26 mouse cellular contexts compared by ENCODE assay signal in genomic region chr11:8586374-8586773, GRCm38 (mm10).
A peak's percentile ranks its signal among the peaks of the same experiment; 100 is the strongest.
DNase-seq lines count a peak whose midpoint lies in the region; ATAC-seq lines count a peak whose summit lies in the region.
"Had no signal": no experiment of that assay in that cellular context is flagged by ENCODE, and none has a peak within 500 bp of the region (broad histone marks: within the 10 kb centered on the region; RNA-seq: fewer than 3 reads in every experiment).

No protein-coding gene starts in this region.

- peak overlapping the region; percentile 62; the same call in 1 of the 2 replicates for H3K27ac ChIP-seq in limb, embryonic 12.5 days
- H3K27ac ChIP-seq in limb, embryonic 10.5 days, result no peak overlapping the region
- H3K27ac ChIP-seq in macrophage, result peak overlapping the region; percentile 31; the same call in 1 of the 2 replicates
- H3K27ac ChIP-seq: embryonic facial prominence, embryonic 12.5 days; embryonic facial prominence, embryonic 15.5 days; hindbrain, embryonic 10.5 days; hindbrain, embryonic 13.5 days had no signal

- no peak overlapping the region for H3K9ac ChIP-seq in limb, embryonic 12.5 days (replicated peaks)
- H3K9ac ChIP-seq: embryonic facial prominence, embryonic 12.5 days; embryonic facial prominence, embryonic 15.5 days; forebrain, embryonic 13.5 days; heart, embryonic 12.5 days; heart, embryonic 15.5 days; hindbrain, embryonic 13.5 days; intestine, embryonic 15.5 days had no signal

- H3K27me3 ChIP-seq in limb, embryonic 12.5 days, result no peaks in the 10 kb centered on the region
- no peaks in the 10 kb centered on the region for H3K27me3 ChIP-seq in limb, embryonic 10.5 days (ENCODE audit: low read depth, poor library complexity, severe bottlenecking)
- H3K27me3 ChIP-seq: embryonic facial prominence, embryonic 12.5 days; embryonic facial prominence, embryonic 15.5 days; forebrain, embryonic 13.5 days; heart, embryonic 12.5 days; heart, embryonic 15.5 days; hindbrain, embryonic 13.5 days; intestine, embryonic 15.5 days; Patski had no signal

- no peak for DNase-seq in limb, embryonic 10.5 days (ENCODE audit: low spot score)
- DNase-seq in ES-CJ7 (ENCODE audit: low read depth, low spot score), result peak; percentile 50
- no peak for DNase-seq in gastrocnemius, postnatal 25 days
- no peak for DNase-seq in gastrocnemius, postnatal 36 days
- DNase-seq: B cell, adult 2 months; cerebellum, adult 11 months; cerebellum, adult 2 months; cerebellum, adult 9-11 months; cerebellum, postnatal 25 days; gastrocnemius, postnatal 10 days; heart, adult 18-20 months; heart, postnatal 10 days; heart, postnatal 36 days; kidney, adult 11 months had no signal

- ATAC-seq in limb, embryonic 12.5 days (ENCODE audit: insufficient number of reproducible peaks, insufficient read depth, low FRiP score, low TSS enrichment, low read depth), result no peak
- ATAC-seq: forebrain, embryonic 13.5 days; hindbrain, embryonic 16.5 days; intestine, embryonic 15.5 days; Patski had no signal

- peaks cover 90% of the 10 kb centered on the region for H3K79me2 ChIP-seq in macrophage (ENCODE audit: inconsistent target)

- intact Hi-C loops in gastrocnemius, postnatal 36 days (cut with DNase I), result no loop called here

- H3K4me2 ChIP-seq in limb, embryonic 12.5 days, result no peak overlapping the region
- H3K4me2 ChIP-seq: embryonic facial prominence, embryonic 12.5 days; embryonic facial prominence, embryonic 15.5 days; forebrain, embryonic 13.5 days; heart, embryonic 12.5 days; heart, embryonic 15.5 days; hindbrain, embryonic 13.5 days; intestine, embryonic 15.5 days had no signal

- 79% methylated on average over 2 of the region's 2 CpGs for WGBS in limb, embryonic 12.5 days
- WGBS in limb, embryonic 10.5 days, result 81% methylated on average over 2 of the region's 2 CpGs
- 44% methylated on average over 2 of the region's 2 CpGs for WGBS in macrophage (ENCODE audit: missing documents)

- peaks cover 63% of the 10 kb centered on the region for H3K4me1 ChIP-seq in limb, embryonic 12.5 days (replicated peaks)
- peaks cover 48% of the 10 kb centered on the region for H3K4me1 ChIP-seq in limb, embryonic 10.5 days

- H3K4me3 ChIP-seq in limb, embryonic 12.5 days (replicated peaks), result no peak overlapping the region
- H3K4me3 ChIP-seq in limb, embryonic 10.5 days, result no peak overlapping the region
- no peak overlapping the region for H3K4me3 ChIP-seq in macrophage (ENCODE audit: inconsistent target)
- H3K4me3 ChIP-seq: embryonic facial prominence, embryonic 12.5 days; embryonic facial prominence, embryonic 15.5 days; forebrain, embryonic 13.5 days; heart, embryonic 12.5 days; heart, embryonic 15.5 days; hindbrain, embryonic 10.5 days; hindbrain, embryonic 13.5 days; intestine, embryonic 15.5 days had no signal

- no peaks in the 10 kb centered on the region for H3K9me3 ChIP-seq in limb, embryonic 12.5 days
- no peaks in the 10 kb centered on the region for H3K9me3 ChIP-seq in limb, embryonic 10.5 days (replicated peaks)
- H3K9me3 ChIP-seq: embryonic facial prominence, embryonic 12.5 days; embryonic facial prominence, embryonic 15.5 days; forebrain, embryonic 13.5 days; heart, embryonic 12.5 days; heart, embryonic 15.5 days; hindbrain, embryonic 10.5 days; hindbrain, embryonic 13.5 days; intestine, embryonic 15.5 days had no signal

- peaks cover 65% of the 10 kb centered on the region for H3K36me3 ChIP-seq in limb, embryonic 12.5 days
- peaks cover 74% of the 10 kb centered on the region for H3K36me3 ChIP-seq in limb, embryonic 10.5 days
- no peaks in the 10 kb centered on the region; the same call in 1 of the 2 replicates for H3K36me3 ChIP-seq in macrophage (ENCODE audit: inconsistent target)
- H3K36me3 ChIP-seq: embryonic facial prominence, embryonic 15.5 days; heart, embryonic 15.5 days; hindbrain, embryonic 10.5 days; hindbrain, embryonic 13.5 days; intestine, embryonic 15.5 days had no signal
